Mouse (Mus musculus) ES-CJ7 (cell line): Measurements from ENCODE around the gene Il2ra.

Experiments used
- DNase-seq: peaks from one replicate; pipeline ENCODE4 v3.0.0; 2011; ENCODE audit warnings: low read depth, low spot score

Il2ra gene

GRCm38 (mm10) chr2:11653330-11653729 lies 10.7 kb downstream of the Il2ra start:
- DNase-seq = no peak

DNA sequence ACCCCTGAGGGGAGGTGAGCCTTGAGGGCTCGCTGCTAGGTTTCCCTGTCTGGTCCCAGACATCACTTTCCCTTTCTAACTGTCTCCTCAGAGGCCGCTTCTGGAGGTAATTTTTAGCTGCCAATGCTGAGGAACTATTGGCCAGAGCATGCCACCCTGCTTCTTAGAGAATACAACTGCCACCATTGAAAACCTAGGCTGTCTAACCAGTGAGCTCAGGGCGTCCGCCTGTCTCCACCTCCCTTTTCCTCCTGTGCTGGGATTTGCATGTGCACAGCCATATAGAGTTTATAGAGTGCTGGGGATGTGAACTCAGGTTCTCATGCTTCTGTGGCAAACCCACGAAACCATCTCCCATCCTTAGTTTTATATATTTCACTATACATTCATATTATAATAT lies 11.2 kb downstream of the Il2ra start:
- no peak for DNase-seq

DNA sequence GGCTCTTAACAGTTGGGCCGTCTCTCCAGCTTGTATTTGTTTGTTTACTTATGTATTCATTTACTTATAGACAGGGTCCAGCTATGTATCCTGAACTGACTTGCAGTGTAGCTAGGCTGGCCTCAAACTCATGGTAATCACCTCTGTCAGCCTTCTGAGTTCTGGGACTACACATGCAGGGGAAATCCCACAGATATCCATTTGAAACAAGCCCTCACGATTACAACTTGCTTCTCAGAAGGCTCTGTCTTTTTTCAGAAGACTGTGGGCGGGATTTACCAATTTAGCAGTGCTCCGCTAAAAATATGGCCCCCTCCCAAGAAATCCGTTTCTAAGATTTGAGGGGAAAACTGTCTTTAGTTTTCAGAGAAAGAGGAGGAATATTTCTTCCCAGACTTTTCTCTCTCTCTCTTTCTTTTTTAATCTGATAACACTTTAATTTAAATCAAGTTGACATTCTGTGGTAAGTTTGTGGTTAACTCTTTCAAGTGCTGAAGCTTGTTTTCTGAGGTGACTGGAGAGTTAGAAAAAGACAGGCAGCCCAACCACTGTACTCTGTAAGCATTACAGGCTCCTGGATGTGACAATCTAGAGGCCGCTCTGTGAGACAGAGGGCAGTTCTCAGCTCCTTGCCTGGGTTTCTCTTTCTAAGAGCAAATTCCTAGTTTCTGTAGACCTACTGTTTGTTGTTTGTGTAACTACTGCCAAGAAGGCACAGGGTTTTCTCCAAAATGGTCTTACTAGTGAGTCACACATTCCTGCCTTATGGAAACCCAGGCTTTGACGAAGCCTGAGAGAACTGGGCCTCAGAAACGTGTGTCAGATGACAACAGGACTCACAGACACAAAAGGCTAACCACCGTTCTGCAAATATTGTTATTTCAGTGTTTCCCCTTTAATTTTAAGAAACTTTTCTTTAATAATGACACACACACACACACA lies 12.7 kb downstream of the Il2ra start:
- DNase-seq = no peak

DNA sequence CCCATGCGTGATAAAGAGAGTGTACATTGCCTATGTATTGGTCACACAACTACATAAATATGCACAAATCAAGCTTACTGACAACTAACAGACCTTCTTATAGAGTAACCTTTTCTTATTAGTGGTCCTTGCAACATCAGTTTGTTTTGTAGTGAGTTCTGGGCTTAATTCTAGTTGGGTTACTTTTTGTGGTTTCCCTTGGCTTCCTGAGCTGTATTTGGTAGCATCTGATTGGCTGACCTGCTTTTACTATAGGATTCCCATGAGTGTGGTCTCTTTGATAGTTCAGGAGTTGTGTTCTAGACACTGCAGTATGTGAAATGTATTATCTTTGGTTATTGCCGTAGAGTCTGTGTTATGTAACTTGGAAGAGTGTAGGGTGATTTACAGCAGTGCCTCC lies 15.0 kb downstream of the Il2ra start:
- no peak for DNase-seq

- no peak for DNase-seq
Measured at GRCm38 (mm10) chr2:11659263-11659662, 16.7 kb downstream of the Il2ra start.

DNA sequence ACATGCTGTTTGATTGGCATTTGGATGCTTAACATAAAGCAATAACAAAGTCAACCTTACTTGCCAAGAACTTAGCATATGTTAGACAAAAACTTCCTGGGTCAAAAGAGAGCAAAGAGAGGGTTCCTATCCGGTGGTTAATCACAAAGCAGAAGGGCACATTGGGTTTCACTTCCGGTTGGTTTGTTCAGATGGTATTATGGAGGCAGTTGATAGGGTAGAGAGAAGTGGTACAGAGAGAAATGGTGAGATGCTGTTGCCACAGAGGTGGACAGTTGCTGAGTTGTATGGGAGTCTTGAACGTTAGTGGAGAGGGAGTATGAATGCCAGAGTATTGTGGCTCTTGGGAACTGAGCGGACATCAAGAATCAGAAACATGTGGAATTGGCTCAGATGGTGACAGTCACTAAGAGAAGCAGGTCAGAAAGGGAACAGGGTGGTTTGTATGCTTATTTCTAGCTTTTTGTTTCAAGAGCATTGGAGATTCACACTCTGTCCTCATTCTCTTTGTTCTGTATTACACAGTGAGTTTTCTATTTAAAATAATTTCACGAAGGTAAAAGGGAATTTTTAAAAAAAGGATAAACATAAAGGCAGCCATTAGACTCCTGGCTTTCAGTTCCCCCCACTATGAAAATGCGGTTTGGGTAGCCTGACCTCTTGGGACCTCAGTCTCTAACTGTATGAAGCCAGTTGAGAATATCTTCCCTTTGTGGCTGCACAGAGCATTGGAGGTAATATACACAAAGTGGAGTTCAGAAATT lies 19.7 kb downstream of the Il2ra start:
- DNase-seq = no peak

GRCm38 (mm10) chr2:11662907-11663230 lies 20.3 kb downstream of the Il2ra start:
- DNase-seq = no peak

GRCm38 (mm10) chr2:11663961-11664360 lies 21.4 kb downstream of the Il2ra start:
- peak; percentile 90 for DNase-seq

- peak; percentile 70 for DNase-seq
Measured at GRCm38 (mm10) chr2:11664367-11664766, 21.8 kb downstream of the Il2ra start.

DNA sequence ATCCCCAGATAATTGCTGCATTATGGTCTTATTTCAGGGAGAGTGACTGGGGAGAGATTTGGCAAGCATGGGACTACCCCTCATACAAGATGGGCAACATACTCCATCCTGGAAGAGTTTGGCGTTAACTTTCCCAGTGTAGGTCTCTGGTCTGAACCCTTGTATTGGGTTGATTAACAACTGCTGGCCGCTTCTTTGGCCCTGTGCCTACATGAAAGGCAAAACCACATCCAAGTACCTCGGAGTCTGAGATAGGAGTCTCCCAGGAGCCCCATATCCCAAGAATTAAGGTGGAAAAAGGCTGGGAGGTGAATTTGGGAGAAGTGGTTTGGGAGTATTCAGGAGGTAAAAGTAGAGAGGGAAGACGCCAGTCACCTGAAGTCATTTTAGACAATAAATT lies 22.2 kb downstream of the Il2ra start:
- no peak for DNase-seq

- DNase-seq = no peak
Measured at GRCm38 (mm10) chr2:11665326-11665725, 22.7 kb downstream of the Il2ra start.

DNA sequence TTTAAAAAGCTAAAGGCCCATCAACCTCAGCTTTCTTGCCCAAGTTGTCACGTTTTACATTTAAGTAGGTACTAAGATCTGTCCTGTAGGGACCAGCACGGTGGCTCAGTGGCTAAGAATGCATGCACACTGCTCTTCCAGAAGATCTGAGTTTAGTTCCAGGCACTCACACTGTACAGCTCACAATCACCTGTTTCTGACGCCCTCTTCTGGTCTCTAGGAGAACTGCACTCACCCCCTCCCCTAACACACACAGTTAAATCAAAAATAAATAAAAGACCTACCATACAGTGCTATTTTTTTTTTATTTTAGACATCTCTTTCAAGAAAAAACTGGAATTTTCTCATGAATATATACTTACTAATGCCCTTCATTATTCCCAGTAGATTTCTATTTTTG lies 29.5 kb downstream of the Il2ra start:
- DNase-seq = peak; percentile 61

DNA sequence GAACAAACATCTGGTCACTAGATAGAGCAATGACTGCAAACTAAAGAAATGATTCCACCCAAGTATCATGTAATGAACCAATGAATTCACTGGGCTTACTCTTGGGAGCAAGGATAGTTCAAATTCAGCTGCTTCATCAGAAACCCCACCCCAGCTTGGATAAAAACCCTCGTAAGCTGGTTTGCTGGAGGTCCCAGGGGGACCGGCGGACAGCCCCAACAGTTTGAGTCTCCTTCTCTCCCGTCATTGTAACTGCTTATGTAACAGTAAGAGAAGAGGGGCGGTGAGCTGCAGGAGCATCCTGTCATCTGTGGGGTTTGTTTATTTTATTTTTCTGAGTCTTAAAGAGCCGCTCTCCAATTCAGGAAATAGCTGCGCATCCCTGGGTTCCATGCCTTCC lies 37.0 kb downstream of the Il2ra start:
- no peak for DNase-seq

DNA sequence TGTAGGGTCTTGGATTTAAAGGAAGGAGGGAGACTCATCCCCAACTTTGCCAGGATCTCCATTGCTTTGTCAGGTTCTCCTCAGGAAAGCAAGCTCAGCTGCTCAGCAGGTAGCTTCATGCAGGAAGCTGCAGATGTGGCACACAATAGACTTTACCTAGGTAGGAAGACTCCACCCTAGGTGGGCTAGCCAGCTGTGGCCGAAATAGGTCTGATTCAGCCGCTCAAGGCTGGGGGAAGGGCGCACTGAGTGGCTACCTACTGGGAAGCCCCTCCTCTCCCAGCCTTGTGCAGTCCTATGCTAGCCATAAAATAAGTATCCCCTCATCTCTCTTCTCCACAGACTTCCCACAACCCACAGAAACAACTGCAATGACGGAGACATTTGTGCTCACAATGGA lies 40.1 kb downstream of the Il2ra start:
- peak; percentile 73 for DNase-seq

DNA sequence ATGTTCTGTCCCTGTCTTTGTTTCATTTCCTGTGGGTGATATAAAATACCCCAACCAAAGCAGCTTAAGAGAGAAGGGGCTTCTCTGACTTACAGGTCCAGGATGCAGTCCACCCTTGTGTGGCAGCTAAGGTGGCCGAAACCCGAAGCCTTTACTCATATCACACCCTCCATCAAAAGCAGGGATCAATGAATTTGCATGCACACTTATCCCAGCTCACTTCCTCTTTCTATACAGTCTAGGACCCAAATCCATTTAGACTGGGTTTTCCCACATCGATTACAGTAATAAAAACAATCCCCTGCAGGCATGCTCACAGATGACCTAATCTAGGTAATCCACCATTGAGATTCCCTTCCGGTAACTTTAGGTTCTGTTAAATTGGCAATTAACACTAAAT lies 43.9 kb downstream of the Il2ra start:
- no peak for DNase-seq

DNA sequence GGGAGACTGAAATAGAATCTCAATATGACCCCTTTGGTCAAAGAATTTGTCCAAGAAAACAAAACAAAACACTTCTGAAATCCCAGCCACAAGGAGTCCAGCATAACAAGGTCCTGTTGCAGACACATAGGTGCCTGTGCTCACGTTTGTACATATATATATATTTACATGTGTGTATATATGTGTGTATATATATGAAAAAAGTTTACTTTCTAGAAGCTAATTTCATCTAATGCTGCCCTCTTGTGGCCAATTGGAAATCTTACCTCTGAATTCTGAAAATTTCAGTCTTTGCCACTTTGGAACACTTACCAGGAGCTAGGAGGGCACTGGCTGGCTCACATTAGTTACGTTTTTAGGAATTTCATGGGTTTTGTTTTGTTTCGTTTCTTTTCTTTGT lies 44.8 kb downstream of the Il2ra start:
- DNase-seq = no peak

DNA sequence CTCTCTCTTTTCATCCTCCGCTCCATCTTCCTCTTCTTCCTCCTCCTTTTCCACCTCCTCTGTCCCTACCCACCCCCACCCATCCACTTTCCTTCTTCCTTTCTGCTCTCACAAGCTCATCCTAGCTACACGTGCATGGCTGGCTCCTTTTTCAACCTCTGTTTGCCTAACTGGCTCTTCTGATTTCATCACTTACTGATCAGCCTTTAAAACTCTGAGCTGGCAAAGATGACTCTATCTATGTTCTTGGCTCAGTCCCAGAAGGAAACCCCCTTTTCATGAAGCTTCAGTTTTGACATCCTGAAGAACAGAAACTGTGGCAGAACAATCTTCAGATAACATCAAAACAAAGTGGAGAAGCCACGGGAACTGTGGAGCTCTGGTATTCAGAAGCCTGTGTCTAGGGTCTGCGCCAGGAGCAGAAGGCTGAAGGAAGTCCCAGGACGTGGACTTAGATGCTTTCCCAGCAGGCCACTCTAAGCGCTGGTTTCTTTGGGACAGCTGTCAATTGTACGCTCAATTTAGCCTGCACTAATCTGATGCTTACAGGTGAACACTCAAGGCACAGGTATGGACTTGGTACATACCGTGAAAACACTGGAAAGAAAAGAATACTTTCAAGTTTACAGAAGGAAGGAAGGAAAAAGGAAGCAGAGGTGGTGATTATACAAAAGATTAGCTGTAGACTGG lies 47.7 kb downstream of the Il2ra start:
- DNase-seq = no peak

DNA sequence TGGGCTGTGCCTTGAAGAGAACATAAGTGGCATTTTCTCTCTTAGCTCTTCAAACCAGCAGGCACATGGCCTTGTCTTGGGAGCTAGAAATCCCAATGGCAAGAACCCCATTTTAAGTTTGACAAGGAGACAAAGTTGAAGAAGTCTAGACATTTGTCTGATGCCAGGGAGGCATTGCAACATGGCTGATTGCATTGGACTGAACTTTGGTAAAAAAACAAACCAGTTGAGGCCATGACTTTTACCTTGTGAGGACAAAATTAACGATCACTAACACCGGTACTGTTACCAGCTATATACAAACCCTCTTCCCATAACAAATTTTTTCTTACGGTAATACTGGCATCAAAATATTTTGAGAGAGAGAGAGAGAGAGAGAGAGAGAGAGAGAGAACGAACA lies 50.7 kb downstream of the Il2ra start:
- DNase-seq = no peak

GRCm38 (mm10) chr2:11694104-11694503 lies 51.5 kb downstream of the Il2ra start:
- no peak for DNase-seq

GRCm38 (mm10) chr2:11695867-11696266 lies 53.3 kb downstream of the Il2ra start:
- DNase-seq = no peak

DNA sequence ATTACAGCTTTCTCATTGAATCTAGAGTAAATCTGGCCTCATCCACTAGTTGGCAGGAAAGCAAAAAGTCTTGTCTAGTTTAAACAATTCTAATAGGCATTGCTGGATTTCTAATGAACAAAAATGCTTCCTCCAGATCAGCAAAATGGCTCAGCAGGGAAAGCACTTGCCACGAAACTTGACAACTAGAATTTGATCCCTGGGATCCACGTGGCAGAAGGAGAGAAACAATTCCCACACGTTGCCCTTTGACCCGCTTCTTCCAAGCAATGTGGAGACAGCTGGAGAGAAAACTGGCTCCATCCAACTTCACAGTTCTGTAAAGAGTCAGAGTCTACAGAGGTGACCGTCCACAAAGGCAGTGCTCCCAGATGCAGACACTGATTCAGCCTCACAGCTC lies 56.4 kb downstream of the Il2ra start:
- no peak for DNase-seq

DNA sequence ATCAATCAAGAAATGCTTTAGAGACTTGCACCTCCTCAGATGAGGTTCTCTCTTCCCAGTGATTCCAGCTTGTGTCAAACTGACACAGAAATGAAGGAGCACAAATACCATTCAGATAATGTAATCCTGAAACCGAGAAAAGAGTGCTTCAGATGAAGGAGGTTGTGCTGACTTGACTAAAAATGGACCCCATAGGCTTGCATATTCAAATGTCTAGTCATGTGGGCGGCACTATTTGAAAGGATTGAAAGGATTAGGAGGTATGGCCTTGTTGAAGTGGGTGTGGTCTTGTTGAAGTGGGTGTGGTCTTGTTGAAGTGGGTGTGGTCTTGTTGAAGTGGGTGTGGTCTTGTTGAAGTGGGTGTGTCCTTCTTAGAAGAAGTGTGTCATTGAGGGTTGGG lies 57.3 kb downstream of the Il2ra start:
- DNase-seq = peak; percentile 43
